Mouse (Mus musculus): Measurements from ENCODE around the gene Dand5. TPM values are rescaled to one million over a fixed set of nuclear protein-coding genes. Genes with fewer than 3 reads are reported as not detected.

The Dand5 gene
- polyA plus RNA-seq (2012; rRNA removed) = 0.98 and 2.1 TPM in 2 replicates

DNA sequence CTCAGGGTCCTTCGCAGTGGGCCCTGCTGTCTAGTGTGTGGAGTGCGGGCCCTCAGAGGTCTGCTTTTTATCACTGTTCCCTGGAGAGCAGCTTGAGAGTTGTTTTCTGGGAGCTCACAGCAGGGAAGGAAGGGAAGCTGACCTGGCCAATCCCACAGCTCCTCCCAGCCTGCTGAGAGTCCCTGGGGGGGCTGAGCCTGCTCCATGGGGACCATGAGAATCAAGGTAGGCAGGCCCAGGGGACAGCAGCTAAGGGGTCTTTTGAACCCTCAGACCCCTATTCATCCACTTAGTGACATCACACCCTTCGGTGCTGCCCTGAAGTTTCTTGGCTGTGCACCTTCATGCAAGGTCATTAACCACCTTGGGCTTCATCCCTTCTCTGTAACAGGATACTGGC lies at the start of gene Dand5:
Dand5 (minus strand) TSS at position 101 of the 400 bp plus-strand sequence.
- H3K36me3 ChIP-seq (ENCODE audit: control insufficient read depth, insufficient read depth, low read length) = no peaks in the 10 kb centered on the region
- H3K4me1 ChIP-seq (ENCODE audit: control insufficient read depth, insufficient read depth, insufficient read length, low read length) = peaks cover 4% of the 10 kb centered on the region
- no peak within 1 kb of the TSS for H3K4me3 ChIP-seq (ENCODE audit: low read depth, low read length)
- H3K27me3 ChIP-seq (ENCODE audit: control insufficient read depth, insufficient read depth, low read length) = no peaks in the 10 kb centered on the region
- no peak for TF ChIP-seq POLR2A (IDR thresholded peaks at IDR 0.05; ENCODE audit: low read depth, low read length)
- TF ChIP-seq CTCF (IDR thresholded peaks at IDR 0.05; ENCODE audit: extremely low read depth, insufficient read length, insufficient replicate concordance, low read depth, low read length) = no peak
- H3K27ac ChIP-seq (ENCODE audit: insufficient read depth, low read depth, low read length) = no peak within 1 kb of the TSS
- WGBS = 76% methylated on average over 3 of the region's 3 CpGs

DNA sequence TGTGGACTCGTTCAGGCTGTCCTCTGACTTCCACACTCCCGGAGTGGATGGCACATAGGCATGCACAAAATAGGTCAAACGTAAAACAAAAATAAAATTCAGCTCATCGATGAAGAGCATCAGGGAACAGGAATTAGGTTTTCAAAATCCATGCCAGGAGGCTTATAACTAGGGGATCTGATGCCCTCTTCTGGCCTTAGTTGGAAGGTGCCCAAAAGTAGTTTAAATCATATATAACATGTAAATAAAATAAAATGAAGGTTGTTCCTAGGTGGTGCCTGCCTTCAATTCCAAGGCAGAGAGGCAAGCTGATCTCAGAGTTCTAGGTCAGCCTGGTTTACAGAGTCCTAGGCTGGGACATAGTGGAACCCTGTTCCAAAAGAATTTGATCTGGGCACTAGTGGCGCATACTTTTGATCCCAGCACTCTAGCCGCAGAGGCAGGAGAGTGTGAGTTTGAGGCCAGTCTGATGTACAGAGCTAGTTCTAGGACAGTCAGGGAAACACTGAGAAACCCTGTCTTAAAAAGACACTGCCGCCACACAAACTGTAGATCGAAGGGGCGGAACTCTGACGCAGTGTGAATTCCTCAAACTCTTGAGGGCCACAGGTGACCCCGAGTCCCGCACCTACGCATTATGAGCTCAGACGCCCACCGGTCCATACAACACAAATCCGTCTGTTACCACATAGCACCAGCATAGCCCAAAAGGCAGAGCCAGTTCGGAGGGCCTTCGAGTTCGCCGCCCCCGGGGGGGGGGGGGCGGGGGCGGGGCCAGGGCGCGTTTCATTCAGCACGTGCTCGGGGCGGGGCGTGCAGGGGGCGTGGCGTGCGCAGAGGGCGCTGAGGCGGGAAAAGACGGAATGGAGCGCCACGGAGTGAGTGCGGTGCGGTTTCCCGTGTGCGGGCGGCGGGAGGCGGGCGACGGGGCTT lies 49.0 kb upstream of the Dand5 start, which contains the start of gene Syce2:
Syce2 (plus strand) TSS at position 736 of the 933 bp plus-strand sequence.
- Histone ChIP-seq H3K27ac (ENCODE audit: insufficient read depth, low read depth, low read length) (no peak within 1 kb of the TSS), H3K4me1 (ENCODE audit: control insufficient read depth, insufficient read depth, insufficient read length, low read length) (peaks cover 8% of the 10 kb centered on the region), H3K4me3 (ENCODE audit: low read depth, low read length) (peak within 1 kb of the TSS; percentile 67), H3K36me3 (ENCODE audit: control insufficient read depth, insufficient read depth, low read length) (peaks cover 22% of the 10 kb centered on the region), H3K27me3 (ENCODE audit: control insufficient read depth, insufficient read depth, low read length) (no peaks in the 10 kb centered on the region)
- no peak for TF ChIP-seq CTCF (IDR thresholded peaks at IDR 0.05; ENCODE audit: extremely low read depth, insufficient read length, insufficient replicate concordance, low read depth, low read length)
- no peak for TF ChIP-seq POLR2A (IDR thresholded peaks at IDR 0.05; ENCODE audit: low read depth, low read length)
- WGBS = 5% methylated on average over 44 of the region's 46 CpGs

DNA sequence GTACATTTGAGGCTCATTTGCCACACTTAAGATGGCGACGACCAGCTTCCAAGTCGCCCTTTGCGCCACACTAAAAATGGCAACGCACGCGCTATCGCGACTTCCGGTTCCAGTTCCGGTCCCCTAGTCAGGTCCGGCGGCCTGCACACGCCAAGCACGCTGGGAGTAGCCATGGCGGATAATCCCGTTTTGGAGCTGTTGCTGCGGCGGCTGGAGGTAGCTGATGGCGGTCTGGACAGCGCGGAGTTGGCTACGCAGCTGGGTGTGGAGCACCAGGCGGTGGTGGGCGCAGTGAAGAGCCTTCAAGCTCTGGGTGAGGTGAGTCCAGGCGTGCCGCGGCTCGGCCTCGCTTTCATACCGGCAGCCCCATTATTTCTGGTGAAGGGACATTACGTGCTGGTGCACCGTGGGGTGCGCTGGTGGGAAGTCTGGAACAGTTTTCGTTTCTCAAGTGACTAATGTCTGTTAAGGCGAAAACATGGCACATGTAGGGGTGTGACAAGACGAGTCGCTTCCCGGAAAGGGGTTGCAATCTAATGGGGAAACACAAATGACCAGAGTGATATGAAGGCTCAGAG lies 34.3 kb upstream of the Dand5 start, which contains the start of gene Farsa:
Farsa (plus strand) TSS at position 126 of the 578 bp plus-strand sequence.
- WGBS = under 1% methylated on average over 39 of the region's 39 CpGs
- Histone ChIP-seq H3K27me3 (ENCODE audit: control insufficient read depth, insufficient read depth, low read length) (no peaks in the 10 kb centered on the region), H3K36me3 (ENCODE audit: control insufficient read depth, insufficient read depth, low read length) (peaks cover 15% of the 10 kb centered on the region), H3K27ac (ENCODE audit: insufficient read depth, low read depth, low read length) (peak within 1 kb of the TSS; percentile 40; the same call in 1 of the 2 replicates), H3K4me1 (ENCODE audit: control insufficient read depth, insufficient read depth, insufficient read length, low read length) (no peaks in the 10 kb centered on the region), H3K4me3 (ENCODE audit: low read depth, low read length) (peak within 1 kb of the TSS; percentile 79)
- peak; percentile 87 for TF ChIP-seq POLR2A (IDR thresholded peaks at IDR 0.05; ENCODE audit: low read depth, low read length)
- TF ChIP-seq CTCF (IDR thresholded peaks at IDR 0.05; ENCODE audit: extremely low read depth, insufficient read length, insufficient replicate concordance, low read depth, low read length) = 0 out of 2 replicates have a peak, but pooled peaks have one; percentile 13

DNA sequence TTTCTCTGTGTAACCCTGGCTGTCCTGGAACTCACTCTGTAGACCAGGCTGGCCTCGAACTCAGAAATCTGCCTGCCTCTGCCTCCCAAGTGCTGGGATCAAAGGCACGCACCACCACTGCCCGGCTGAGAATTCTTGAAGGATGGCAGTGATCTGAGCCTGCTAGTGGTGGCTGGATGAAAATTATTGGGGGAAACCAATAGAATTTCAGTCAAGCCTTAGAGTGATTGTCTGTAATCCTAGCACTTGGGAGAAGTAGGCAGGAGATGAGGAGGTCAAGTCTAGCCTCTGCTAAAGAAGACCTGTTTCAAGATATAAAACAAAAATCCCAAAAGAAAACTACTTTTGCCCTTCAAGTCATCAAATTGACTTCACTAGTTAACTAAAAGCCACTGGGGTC lies 33.8 kb upstream of the Dand5 start:
- WGBS = 97% methylated on average over 3 of the region's 3 CpGs
- Histone ChIP-seq H3K27ac (ENCODE audit: insufficient read depth, low read depth, low read length) (no peak overlapping the region), H3K4me3 (ENCODE audit: low read depth, low read length) (no peak overlapping the region), H3K27me3 (ENCODE audit: control insufficient read depth, insufficient read depth, low read length) (no peaks in the 10 kb centered on the region), H3K36me3 (ENCODE audit: control insufficient read depth, insufficient read depth, low read length) (peaks cover 12% of the 10 kb centered on the region), H3K4me1 (ENCODE audit: control insufficient read depth, insufficient read depth, insufficient read length, low read length) (no peaks in the 10 kb centered on the region)
- TF ChIP-seq CTCF (IDR thresholded peaks at IDR 0.05; ENCODE audit: extremely low read depth, insufficient read length, insufficient replicate concordance, low read depth, low read length) = no peak
- no peak for TF ChIP-seq POLR2A (IDR thresholded peaks at IDR 0.05; ENCODE audit: low read depth, low read length)

DNA sequence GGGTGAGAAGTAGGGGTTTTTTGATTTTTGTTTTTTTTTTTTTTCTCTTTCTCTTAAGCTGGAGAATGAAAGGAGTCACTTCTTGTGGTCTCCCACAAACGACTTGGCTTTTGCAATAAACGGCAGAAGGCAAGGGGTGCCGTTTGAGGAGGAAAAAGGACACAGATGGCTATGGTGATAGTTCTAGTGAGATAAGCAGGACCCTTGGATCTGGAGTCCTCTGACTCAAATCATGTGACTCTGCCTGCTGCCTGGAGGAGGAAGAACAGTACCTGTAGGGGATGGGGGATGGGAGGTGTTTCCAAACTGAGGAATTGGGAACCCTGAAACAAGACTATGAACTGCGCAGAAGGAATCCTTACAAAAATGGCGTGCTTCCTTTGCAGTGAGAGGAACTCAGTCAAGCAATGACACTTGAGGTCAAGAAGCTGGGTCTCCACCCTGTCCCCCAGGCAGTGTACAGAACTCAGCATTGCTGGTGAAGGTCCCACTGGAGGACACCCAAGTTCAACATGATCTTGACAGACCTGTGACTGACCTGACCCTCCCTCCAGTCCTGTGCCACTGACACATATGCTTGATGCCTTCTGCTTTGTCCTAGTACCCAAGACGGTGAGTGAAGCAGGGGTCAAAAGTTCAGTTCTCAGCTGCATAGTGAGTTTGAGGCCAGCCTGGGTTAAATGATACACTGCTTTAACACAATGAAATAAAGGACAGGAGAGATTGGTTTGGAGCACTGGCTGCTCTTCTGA lies 25.2 kb upstream of the Dand5 start:
- TF ChIP-seq POLR2A (IDR thresholded peaks at IDR 0.05; ENCODE audit: low read depth, low read length) = no peak
- no peak for TF ChIP-seq CTCF (IDR thresholded peaks at IDR 0.05; ENCODE audit: extremely low read depth, insufficient read length, insufficient replicate concordance, low read depth, low read length)
- Histone ChIP-seq H3K27me3 (ENCODE audit: control insufficient read depth, insufficient read depth, low read length) (no peaks in the 10 kb centered on the region), H3K4me3 (ENCODE audit: low read depth, low read length) (no peak overlapping the region), H3K36me3 (ENCODE audit: control insufficient read depth, insufficient read depth, low read length) (peaks cover 28% of the 10 kb centered on the region), H3K4me1 (ENCODE audit: control insufficient read depth, insufficient read depth, insufficient read length, low read length) (peaks cover 17% of the 10 kb centered on the region; the same call in 1 of the 2 replicates), H3K27ac (ENCODE audit: insufficient read depth, low read depth, low read length) (peak overlapping the region; percentile 91)
- 20% methylated on average over 6 of the region's 6 CpGs for WGBS

DNA sequence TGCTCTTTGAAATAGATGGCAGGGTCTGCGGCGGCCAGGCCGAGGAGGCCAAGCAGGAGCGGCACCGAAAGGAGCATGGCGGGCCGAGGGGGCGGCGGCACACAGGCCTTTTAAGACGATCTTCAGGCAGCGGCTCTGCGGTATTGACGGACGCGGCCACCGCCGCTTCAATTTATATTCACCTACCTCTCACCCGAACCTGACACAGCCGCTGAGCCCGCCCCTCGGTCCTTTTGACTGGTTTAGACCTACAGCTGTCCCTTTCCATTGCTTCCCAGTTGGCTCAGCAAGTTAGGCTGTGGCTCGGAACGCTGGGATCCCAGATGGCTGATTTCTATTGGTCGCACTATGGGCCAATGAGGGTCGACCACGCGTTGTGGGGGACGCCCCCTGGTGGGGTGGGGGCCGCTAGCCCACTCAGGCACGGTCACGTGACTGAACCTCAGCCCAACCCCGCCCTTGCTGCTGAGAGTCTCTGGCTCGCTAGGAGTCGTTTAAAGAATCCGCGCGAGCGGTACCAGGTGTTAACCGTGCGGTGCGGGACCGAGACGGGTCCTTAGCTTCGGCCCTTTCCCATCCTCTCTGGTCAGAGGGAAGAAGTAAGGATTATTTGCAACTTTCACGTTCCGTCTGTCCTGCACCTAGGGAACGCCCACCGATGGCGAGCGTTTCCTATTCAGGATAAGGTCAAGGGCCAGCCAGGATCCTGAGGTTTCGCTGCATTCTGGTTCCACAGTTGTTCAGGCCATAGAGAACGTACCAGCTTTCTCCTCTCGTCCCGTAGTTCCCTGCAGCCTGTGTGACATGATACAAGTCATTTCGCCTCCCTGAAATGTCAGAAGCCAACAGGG lies 24.3 kb upstream of the Dand5 start, which contains the start of gene Calr:
Calr (minus strand) TSS at position 213 of the 851 bp plus-strand sequence.
- H3K4me3 ChIP-seq (ENCODE audit: low read depth, low read length) = peak within 1 kb of the TSS; percentile 95
- TF ChIP-seq POLR2A (IDR thresholded peaks at IDR 0.05; ENCODE audit: low read depth, low read length) (peak; percentile 98), CTCF (IDR thresholded peaks at IDR 0.05; ENCODE audit: extremely low read depth, insufficient read length, insufficient replicate concordance, low read depth, low read length) (no peak)
- under 1% methylated on average over 55 of the region's 55 CpGs for WGBS

More for the DNA sequence above, 24.3 kb upstream of the Dand5 start, which contains the start of gene Calr:
- H3K4me1 ChIP-seq (ENCODE audit: control insufficient read depth, insufficient read depth, insufficient read length, low read length) = peaks cover 17% of the 10 kb centered on the region; the same call in 1 of the 2 replicates
- peaks cover 37% of the 10 kb centered on the region for H3K36me3 ChIP-seq (ENCODE audit: control insufficient read depth, insufficient read depth, low read length)
- H3K27ac ChIP-seq (ENCODE audit: insufficient read depth, low read depth, low read length) = peak within 1 kb of the TSS; percentile 91
- no peaks in the 10 kb centered on the region for H3K27me3 ChIP-seq (ENCODE audit: control insufficient read depth, insufficient read depth, low read length)

All from small intestine, adult 2 months (tissue).